Mouse (Mus musculus): ENCODE results near the gene Lrrc45. TPM values are rescaled to one million over a fixed set of nuclear protein-coding genes. Genes with fewer than 3 reads are reported as not detected.

Gene Lrrc45
- total RNA-seq, 2 experiments from 2014 or later: 5.3 to 7.0 TPM

- intact Hi-C loops (cut with DNase I): no loop called here
- DNase-seq: no peak
These were observed 9.8 kb upstream of the Lrrc45 start for GRCm38 (mm10) chr11:120703696-120704454.

- DNase-seq: no peak
- intact Hi-C loops (cut with DNase I): no loop called here
These were observed 9.0 kb upstream of the Lrrc45 start for GRCm38 (mm10) chr11:120704486-120705325.

- DNase-seq: no peak
- intact Hi-C loops (cut with DNase I): no loop called here
These were observed 7.6 kb upstream of the Lrrc45 start for GRCm38 (mm10) chr11:120706120-120706519.

GRCm38 (mm10) chr11:120707225-120707624 lies 6.5 kb upstream of the Lrrc45 start:
- intact Hi-C loops (cut with DNase I): no loop called here
- DNase-seq: no peak

- no peak for DNase-seq
- intact Hi-C loops (cut with DNase I): no loop called here
These were observed 5.8 kb upstream of the Lrrc45 start for GRCm38 (mm10) chr11:120707969-120708368.

DNA sequence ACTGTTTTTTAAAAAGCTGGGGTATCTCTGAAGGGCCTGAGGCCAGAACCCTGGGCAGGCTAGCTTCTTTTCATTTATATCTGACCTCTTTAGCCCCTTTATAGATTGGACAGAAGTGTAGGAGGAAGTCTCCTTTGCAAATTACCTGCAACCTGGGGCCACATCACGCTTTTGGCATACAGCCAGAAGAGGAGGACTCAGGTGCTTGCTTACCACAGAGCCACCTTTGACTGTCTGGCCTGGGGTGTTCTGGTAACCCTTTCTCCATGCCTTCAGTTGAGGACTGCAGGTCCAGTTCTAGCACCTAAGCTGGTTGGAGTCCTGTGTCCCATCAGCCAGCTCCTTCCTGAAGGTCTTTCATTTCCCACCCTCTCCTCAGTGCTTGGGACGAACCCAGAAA lies 4.2 kb upstream of the Lrrc45 start:
- DNase-seq: no peak
- intact Hi-C loops (cut with DNase I): no loop called here

- intact Hi-C loops (cut with DNase I): loop anchor here (5.0 kb wide), 3 partner anchors 128 to 218 kb away; partner anchors contain the start of genes Arhgdia and Slc25a10
- DNase-seq: no peak
These were observed 3.1 kb upstream of the Lrrc45 start for GRCm38 (mm10) chr11:120710672-120711071.

DNA sequence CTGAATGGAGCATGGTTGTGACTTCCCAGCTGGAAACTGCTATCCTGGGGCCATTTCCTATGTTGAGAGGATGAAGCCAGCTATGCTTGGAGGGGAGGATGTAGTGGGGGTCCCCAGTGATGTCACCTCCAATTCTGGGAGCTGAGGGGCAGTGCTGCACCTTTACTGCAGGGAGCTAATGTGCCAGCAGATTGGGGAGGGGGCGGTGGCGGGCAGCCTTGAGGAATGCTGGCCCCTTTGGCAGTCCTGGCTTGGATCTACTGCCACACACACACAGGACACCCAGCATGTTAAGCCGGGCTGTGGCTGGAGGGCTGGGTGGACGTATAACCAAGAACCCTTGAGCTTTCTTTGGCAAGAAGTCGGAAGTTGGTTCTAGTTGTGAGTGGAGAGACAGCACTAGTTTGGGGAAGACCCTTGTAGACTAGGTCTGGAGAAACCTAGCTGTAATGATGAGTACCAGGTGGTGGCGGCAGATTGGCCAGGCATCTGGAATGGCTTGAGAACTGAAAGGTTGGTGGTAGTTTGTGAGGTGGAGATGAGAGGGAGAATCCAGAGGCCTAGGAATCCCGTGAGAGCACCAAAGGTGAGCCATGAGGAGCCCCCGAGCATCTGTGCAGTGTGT lies 1.6 kb upstream of the Lrrc45 start:
- intact Hi-C loops (cut with DNase I): loop anchor here (1.0 to 5.0 kb wide), 5 partner anchors 53 to 220 kb away; partner anchors contain the start of genes Arhgdia and Slc25a10
- DNase-seq: no peak

- intact Hi-C loops (cut with DNase I): loop anchor here (1.0 to 5.0 kb wide), 5 partner anchors 54 to 221 kb away; partner anchors contain the start of genes Arhgdia and Slc25a10
- peak; percentile 67 to 70 for DNase-seq
These were observed 755 bp upstream of the Lrrc45 start for GRCm38 (mm10) chr11:120712771-120713568.

DNA sequence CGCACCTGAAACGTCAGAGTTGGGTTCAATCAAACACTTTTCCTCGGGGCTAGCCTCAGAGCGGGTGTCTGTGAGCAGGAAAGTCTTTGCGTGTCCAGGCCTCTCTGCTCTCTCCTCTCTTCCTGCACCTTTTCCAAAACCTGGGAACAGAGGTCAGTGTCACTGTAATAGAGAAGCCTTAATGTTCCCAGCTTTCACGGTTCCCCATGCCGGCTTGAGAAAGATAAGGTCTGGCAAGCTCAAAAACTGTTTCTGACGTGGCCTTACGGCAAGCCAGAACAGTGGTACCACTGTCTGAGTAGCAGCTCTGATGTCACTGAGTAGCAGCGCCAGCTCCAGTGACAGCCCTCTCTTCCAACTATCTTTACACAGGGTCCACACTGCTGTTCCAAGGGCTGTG lies 821 bp downstream of the Lrrc45 start:
- DNase-seq: no peak
- intact Hi-C loops (cut with DNase I): loop anchor here (5.0 kb wide), 3 partner anchors 132 to 222 kb away; partner anchors contain the start of genes Arhgdia and Slc25a10

- intact Hi-C loops (cut with DNase I): no loop called here
- DNase-seq: no peak
These were observed 1.4 kb downstream of the Lrrc45 start for GRCm38 (mm10) chr11:120715131-120715530.

DNA sequence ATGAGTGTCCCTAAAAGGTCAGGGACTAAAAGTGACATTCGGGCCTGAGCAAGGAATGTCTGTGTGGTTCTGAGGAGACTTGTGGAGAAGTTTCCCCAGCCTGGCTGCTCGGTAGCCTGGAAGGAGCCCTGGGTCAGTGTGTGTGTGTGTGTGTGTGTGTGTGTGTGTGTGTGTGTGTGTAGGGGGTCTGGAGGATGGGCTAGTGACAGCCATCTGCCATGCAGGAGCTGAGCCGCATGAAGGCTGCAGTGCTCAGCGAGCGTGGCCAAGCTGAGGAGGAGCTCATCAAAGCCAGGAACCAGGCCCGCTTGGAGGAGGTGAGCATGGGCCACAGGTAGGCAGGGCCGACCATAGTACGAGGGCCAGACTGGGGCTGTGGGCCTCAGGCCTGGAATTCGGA lies 5.5 kb downstream of the Lrrc45 start:
- DNase-seq: no peak
- intact Hi-C loops (cut with DNase I): no loop called here

GRCm38 (mm10) chr11:120719841-120720376 lies 6.2 kb downstream of the Lrrc45 start:
- no peak for DNase-seq
- intact Hi-C loops (cut with DNase I): loop anchor here (1.0 to 5.0 kb wide), 3 partner anchors 29 to 187 kb away; no protein-coding TSS in a partner anchor

DNA sequence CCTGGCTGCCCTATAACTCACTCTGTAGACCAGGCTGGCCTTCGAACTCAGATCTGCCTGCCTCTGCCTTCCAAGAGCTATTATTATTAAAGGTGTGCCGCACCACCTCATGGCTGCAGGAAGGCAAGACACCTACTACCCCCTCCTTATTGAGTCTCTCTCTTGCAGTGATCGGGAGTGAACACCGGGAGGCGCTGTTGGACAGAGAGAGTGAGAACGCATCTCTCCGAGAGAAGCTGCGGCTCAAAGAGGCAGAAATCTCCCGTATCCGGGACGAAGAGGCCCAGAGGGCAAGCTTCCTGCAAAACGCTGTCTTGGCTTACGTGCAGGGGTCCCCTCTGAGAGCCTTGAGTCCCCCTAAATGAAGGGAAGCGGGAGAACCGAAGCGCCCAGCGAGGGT lies 6.7 kb downstream of the Lrrc45 start:
- intact Hi-C loops (cut with DNase I): loop anchor here (1.0 to 5.0 kb wide), 3 partner anchors 28 to 187 kb away; no protein-coding TSS in a partner anchor
- DNase-seq: peak; percentile 87 to 94

GRCm38 (mm10) chr11:120721124-120722066 lies 7.7 kb downstream of the Lrrc45 start, which contains the start of gene Rac3:
Gene Rac3 (plus strand): TSS chr11:120721470.
- peak; percentile 68 to 69 for DNase-seq
- intact Hi-C loops (cut with DNase I): loop anchor here (2.0 to 5.0 kb wide), 2 partner anchors 27 to 186 kb away; no protein-coding TSS in a partner anchor

- intact Hi-C loops (cut with DNase I): loop anchor here (5.0 kb wide), 1 partner anchor 185 kb away; no protein-coding TSS in a partner anchor
These were observed 8.4 kb downstream of the Lrrc45 start for GRCm38 (mm10) chr11:120722067-120722630.

DNA sequence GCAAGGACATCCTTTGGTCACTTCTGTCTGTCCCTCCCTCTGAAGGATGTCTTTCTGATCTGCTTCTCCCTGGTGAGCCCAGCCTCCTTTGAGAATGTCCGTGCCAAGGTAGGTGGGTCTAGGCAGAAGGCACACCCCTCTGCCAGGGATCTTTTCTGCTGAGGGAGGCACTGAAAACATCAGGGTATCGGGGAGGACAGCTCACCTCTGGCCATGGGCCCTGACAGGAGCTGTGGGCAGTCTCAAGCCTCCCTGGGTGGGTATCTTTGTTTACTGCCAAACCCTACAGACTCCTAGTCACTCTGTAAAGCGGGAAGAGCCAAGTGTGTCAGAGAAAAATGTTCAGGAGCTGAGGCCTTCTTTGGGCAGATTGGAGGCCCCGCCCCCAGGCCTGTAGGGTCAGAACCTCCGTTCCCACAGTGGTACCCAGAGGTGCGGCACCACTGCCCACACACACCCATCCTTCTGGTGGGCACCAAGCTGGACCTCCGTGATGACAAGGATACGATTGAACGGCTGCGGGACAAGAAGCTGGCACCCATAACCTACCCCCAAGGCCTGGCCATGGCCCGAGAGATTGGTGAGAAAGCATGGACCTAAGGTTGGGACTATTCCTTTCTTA lies 9.1 kb downstream of the Lrrc45 start:
- intact Hi-C loops (cut with DNase I): loop anchor here (5.0 kb wide), 1 partner anchor 184 kb away; no protein-coding TSS in a partner anchor
- DNase-seq: no peak

More at GRCm38 (mm10) chr11:120722067-120722630, 8.4 kb downstream of the Lrrc45 start:
- no peak for DNase-seq

Measured in heart, postnatal 36 days (tissue).